Mouse (Mus musculus): Measurements from ENCODE around the gene Eif2b2.

Gene Eif2b2

GRCm38 (mm10) chr12:85194623-85195018, 24.7 kb upstream of the Eif2b2 start:
- peak; percentile 38 to 58 for DNase-seq

- DNase-seq: no peak
Measured at GRCm38 (mm10) chr12:85195086-85195485, 24.2 kb upstream of the Eif2b2 start.

GRCm38 (mm10) chr12:85196191-85196590, 23.1 kb upstream of the Eif2b2 start:
- DNase-seq: no peak

- no peak for DNase-seq
Measured at GRCm38 (mm10) chr12:85197371-85197770, 21.9 kb upstream of the Eif2b2 start.

- DNase-seq: no peak
Measured at GRCm38 (mm10) chr12:85197936-85198335, 21.3 kb upstream of the Eif2b2 start.

- no peak for DNase-seq
Measured at GRCm38 (mm10) chr12:85199954-85200353, 19.3 kb upstream of the Eif2b2 start.

- DNase-seq: peak; percentile 47 to 48
Measured at GRCm38 (mm10) chr12:85200929-85201829, 18.1 kb upstream of the Eif2b2 start.

- DNase-seq: no peak
Measured at GRCm38 (mm10) chr12:85201830-85202147, 17.5 kb upstream of the Eif2b2 start.

- DNase-seq: no peak
Measured at GRCm38 (mm10) chr12:85202191-85202590, 17.1 kb upstream of the Eif2b2 start.

GRCm38 (mm10) chr12:85203699-85204098, 15.6 kb upstream of the Eif2b2 start:
- no peak for DNase-seq

GRCm38 (mm10) chr12:85204105-85204504, 15.2 kb upstream of the Eif2b2 start:
- DNase-seq: no peak

- no peak for DNase-seq
Measured at GRCm38 (mm10) chr12:85205425-85205824, 13.9 kb upstream of the Eif2b2 start.

GRCm38 (mm10) chr12:85208687-85209199, 10.5 kb upstream of the Eif2b2 start:
- no peak for DNase-seq

GRCm38 (mm10) chr12:85215031-85215430, 4.2 kb upstream of the Eif2b2 start:
- no peak for DNase-seq

GRCm38 (mm10) chr12:85217733-85218310, 1.5 kb upstream of the Eif2b2 start:
- DNase-seq: no peak

- DNase-seq: peak; percentile 17 to 26
Measured at GRCm38 (mm10) chr12:85219905-85220290, 617 bp downstream of the Eif2b2 start.

GRCm38 (mm10) chr12:85227227-85227626, 7.9 kb downstream of the Eif2b2 start:
- no peak for DNase-seq

- DNase-seq: no peak
Measured at GRCm38 (mm10) chr12:85227876-85228599, 8.8 kb downstream of the Eif2b2 start.

GRCm38 (mm10) chr12:85233376-85234358, 14.4 kb downstream of the Eif2b2 start:
- DNase-seq: no peak

- no peak for DNase-seq
Measured at GRCm38 (mm10) chr12:85237553-85237952, 18.3 kb downstream of the Eif2b2 start.

- no peak for DNase-seq
Measured at GRCm38 (mm10) chr12:85252083-85252482, 32.8 kb downstream of the Eif2b2 start.

GRCm38 (mm10) chr12:85256074-85256751, 36.9 kb downstream of the Eif2b2 start:
- DNase-seq: no peak

Data from cerebellum, postnatal 25 days (tissue).